Mouse (Mus musculus) gastrocnemius, adult 2 months (tissue): ENCODE data around the gene Ddx46. TPM values are rescaled to one million over a fixed set of nuclear protein-coding genes. Genes with fewer than 3 reads are reported as not detected.
A peak's percentile ranks its signal among the peaks of the same experiment; 100 is the strongest.

Source experiments
- DNase-seq: peaks from one replicate; pipeline ENCODE4 v3.0.0; 2022
- H3K27ac ChIP-seq: fragments of 200-600 bp; 2 replicates; pipeline ENCODE4 v1.8.1; 2022; ENCODE audit warnings: mild to moderate bottlenecking
- H3K4me3 ChIP-seq: fragments of 200-600 bp; 2 replicates; pipeline ENCODE4 v1.8.1; 2022; ENCODE audit warnings: mild to moderate bottlenecking, moderate library complexity
- CTCF ChIP-seq: fragments of 200-600 bp; IDR thresholded peaks from 2 replicates; pipeline ENCODE4 v1.8.1; 2022; ENCODE audit warnings: antibody characterized with exemption, mild to moderate bottlenecking, moderate library complexity
- intact Hi-C: fragments of 180-260 bp; cut with DNase I; formaldehyde crosslinking; loops from one replicate; pipeline ENCODE4 v1.15.1; 2025
- total RNA-seq, 2 experiments: library from RNA; stranded (reverse); gene quantifications; 2 replicates each; pipeline ENCODE4 v1.2.3; 2021

Ddx46 gene
- total RNA-seq, 2 experiments from 2014 or later: 20.9 to 26.9 TPM

DNA sequence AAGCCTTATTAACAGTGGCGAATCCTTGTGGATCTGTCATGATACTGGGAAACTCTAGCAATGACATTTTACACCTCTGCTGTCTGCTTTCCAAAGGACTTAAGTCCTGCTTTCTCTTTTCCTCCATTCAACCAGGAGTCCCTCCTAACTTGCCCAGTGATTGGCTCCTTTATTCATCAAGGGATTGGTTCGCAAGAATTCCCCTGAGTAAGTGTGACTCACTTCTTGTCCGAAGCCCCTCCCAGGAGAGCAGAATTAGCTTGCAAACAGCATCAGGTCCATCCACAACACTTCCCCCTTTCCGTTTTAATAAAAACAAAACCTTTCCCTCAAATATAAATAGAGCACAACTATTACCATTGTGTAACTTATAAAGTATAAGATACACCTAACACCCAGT, 69.5 kb downstream of the Ddx46 start:
- Histone ChIP-seq H3K27ac (no peak overlapping the region), H3K4me3 (no peak overlapping the region)
- no peak for TF ChIP-seq CTCF
- intact Hi-C loops: no loop called here
- DNase-seq: no peak

DNA sequence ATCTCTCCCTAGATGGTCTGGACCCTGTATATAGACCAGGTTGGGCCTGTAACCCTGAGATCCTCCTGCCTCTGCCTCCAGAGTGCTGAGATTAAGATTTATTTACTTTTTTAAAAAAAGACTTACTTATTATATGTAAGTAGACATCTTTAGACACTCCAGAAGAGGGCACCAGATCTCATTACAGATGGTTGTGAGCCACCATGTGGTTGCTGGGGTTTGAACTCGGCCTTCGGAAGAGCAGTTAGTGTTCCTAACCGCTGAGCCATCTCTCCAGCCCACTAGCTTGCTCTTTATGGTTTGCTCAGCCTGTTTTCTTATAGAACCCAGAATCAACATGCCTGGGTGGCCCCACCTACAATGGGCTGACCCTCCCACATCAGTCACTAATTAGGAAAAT, 78.0 kb downstream of the Ddx46 start:
- no peak for DNase-seq
- H3K27ac ChIP-seq: no peak overlapping the region
- H3K4me3 ChIP-seq: no peak overlapping the region
- intact Hi-C loops: no loop called here
- TF ChIP-seq CTCF: no peak

DNA sequence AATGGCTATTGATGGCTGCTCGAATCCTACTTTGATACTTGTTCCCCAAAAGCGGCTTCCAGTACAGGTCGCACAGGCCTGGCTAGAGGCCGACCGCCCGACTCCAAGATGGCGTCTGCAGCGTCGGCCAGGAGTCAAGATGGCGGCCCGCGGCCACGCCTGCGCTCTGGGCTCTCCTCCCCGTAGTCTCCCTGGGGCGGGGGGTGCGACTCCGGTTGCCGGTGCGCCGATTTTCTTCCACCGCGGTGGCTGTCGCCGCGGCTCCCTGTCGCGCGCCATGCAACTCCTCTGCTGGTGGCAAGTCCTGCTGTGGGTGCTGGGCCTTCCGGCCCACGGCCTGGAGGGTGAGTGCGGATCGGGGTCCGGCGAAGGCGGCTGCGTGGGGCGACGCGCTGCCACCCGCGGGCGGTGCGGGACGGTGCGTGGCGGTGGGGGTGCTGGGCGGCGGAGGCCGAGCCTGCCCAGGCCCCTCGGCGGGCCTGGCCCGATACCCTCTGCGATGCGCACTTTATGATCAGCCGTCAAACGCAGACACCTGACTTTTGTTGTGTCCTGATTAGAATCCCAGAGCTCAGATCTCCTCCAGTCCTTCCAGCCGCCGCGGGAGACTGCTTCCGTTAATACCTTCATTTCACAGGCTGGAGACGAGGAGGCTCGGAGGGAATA, 79.8 kb downstream of the Ddx46 start, which contains the start of gene Txndc15:
Gene Txndc15 (plus strand): TSS at position 150 of the 666 bp plus-strand sequence.
- DNase-seq: peak; percentile 91
- Histone ChIP-seq H3K27ac (peak within 1 kb of the TSS; percentile 95), H3K4me3 (peak within 1 kb of the TSS; percentile 94)
- intact Hi-C loops: no loop called here
- no peak for TF ChIP-seq CTCF

DNA sequence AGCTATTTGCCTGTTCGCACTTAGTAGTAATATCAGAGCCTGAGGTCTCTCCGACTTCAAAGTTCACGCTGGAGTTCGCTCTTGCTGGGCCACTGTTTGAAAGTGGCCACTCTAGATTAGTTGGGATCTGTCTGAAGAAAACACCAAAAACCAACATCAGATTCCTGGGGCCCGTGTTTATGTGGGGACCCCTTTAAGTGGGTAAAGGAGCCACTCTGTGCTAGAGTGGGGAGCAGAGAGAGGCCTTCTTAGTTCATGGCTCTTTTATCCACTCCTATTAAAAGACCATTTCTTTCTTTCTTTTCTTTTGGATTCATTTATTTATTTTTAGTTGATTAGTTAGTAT, 80.3 kb downstream of the Ddx46 start:
- H3K4me3 ChIP-seq: peak overlapping the region; percentile 94
- DNase-seq: no peak
- TF ChIP-seq CTCF: no peak
- peak overlapping the region; percentile 95 for H3K27ac ChIP-seq
- intact Hi-C loops: no loop called here

DNA sequence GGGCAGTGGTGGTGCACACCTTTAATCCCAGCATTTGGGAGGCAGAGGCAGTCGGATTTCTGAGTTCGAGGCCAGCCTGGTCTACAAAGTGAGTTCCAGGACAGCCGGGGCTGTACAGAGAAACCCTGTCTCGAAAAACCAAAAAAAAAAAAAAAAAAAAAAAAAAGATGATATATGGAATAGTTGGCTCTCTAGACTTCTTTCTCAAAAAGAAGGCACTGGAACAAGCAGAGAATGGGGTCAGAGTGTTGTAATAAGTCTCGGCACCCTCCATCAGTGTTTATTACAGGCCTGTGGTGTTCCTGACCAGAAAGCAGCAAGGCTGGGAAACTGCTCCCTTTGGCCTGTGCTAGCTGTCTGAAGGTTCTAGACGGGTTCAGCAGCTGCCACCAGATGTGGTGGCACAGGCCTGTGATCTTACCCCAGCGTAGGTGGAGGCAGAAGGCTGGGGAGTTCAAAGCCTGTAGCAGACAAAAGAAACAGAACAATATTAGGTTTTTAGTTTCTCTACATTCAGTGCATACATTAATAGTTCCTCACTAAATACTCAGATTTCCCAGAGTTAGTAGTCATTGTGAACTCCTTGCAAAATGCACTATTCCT, 81.2 kb downstream of the Ddx46 start:
- peak overlapping the region; percentile 94; the same call in 1 of the 2 replicates for H3K4me3 ChIP-seq
- TF ChIP-seq CTCF: no peak
- intact Hi-C loops: no loop called here
- H3K27ac ChIP-seq: no peak overlapping the region
- DNase-seq: no peak

DNA sequence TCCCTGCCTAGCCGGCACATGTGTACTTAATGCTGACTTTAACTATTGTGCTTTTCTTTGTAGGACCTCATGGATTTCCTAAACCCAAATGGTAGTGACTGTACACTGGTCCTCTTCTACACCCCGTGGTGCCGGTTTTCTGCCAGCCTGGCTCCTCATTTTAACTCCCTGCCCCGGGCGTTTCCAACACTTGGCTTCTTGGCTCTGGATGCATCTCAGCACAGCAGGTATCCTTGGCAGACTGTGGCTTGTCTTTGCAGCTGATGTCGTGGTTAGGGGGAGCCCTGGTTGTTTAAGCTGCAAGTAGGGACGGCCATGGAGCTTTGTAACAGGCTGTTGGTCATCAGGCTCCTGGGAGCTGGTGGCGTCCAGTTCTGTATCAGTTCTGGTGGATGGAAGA, 86.7 kb downstream of the Ddx46 start:
- no peak for DNase-seq
- intact Hi-C loops: no loop called here
- TF ChIP-seq CTCF: no peak
- Histone ChIP-seq H3K4me3 (no peak overlapping the region), H3K27ac (no peak overlapping the region)

DNA sequence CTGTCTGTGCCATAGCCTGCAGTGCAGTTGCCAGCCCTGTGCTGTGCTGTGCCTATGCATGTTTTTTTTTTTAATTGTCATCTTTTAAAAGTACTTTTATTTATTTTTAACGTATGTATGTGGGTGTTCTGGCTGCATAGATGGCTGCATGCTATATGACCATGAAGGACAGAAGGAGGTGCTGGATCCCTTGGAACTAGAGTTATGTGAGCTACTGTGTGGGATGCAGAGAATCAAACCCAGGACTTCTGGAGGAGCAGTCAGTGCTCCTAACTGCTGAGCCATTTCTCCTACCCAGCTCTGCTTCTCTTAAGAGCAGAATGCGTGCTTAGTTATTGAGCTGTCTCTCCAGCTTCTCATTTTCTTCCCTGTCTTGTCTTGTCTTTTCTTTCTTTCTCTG, 87.2 kb downstream of the Ddx46 start:
- intact Hi-C loops: no loop called here

DNA sequence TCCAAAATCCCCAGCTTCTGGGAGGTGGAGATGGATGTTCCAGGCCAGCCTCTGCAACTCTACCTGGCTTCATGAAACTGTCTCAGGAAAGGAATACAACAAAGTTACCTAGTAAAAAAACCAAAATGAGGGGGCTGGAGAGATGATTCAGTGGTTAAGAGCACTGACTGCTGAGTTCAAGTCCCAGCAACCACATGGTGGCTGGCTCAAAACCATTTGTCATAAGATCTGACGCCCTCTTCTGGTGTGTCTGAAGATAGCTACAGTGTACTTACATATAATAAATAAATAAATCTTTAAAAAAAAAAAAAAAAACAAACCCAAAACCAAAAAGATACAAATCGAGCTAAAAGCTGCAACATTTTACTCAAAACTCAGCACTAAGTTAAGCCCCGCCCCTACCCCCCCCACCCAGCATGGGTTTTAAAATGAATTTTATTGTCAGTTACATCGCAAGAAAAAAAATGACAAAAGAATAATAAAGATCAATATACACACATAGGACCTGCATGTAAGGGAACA, 91.8 kb downstream of the Ddx46 start:
- DNase-seq: no peak
- peak overlapping the region; percentile 87 for H3K4me3 ChIP-seq
- intact Hi-C loops: loop anchor here (5.0 kb wide), 2 partner anchors 34 to 124 kb away; partner anchors contain the start of gene B230219D22Rik
- peak; percentile 47 for TF ChIP-seq CTCF
- H3K27ac ChIP-seq: peak overlapping the region; percentile 96

More for the DNA sequence above, 87.2 kb downstream of the Ddx46 start:
- TF ChIP-seq CTCF: no peak
- no peak for DNase-seq
- no peak overlapping the region for H3K27ac ChIP-seq
- no peak overlapping the region for H3K4me3 ChIP-seq

DNA sequence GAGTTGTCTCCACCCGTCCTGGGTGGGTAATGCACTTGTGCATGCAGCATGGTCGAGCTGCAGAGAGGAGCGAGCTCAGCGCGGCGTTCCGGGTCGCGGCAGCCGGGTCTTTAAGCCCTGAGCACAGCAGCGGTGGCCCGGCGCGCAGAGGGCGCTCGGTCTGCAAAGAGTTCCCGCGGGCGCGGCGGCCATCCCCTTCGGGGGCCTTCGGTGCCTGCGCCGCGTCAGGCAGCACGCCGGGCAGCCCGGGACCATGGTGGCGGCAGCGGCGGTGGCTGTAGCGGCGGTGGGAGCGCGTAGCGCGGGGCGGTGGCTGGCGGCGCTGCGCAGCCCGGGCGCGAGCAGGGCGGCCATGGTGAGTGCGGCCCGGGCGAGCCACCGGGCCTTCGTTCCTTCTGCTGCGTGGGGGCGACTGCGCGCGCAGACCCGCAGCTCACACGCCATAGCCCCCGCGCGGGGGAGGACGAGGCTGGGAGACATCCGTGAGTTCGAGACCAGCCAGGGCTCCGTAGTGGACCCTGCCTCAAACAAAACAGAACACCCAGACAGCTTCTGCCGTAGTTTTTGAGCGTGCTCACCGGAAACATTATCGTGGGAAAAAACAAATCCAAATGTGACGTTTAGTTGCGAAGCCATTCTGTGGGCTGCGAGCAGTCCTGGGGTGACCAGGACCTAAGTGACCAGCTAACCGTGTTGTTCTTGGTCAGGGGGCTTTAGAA, 92.5 kb downstream of the Ddx46 start, which contains the start of gene Pcbd2:
Gene Pcbd2 (plus strand): TSS at position 249 of the 719 bp plus-strand sequence.
- intact Hi-C loops: loop anchor here (5.0 kb wide), 2 partner anchors 35 to 125 kb away; partner anchors contain the start of gene B230219D22Rik
- Histone ChIP-seq H3K4me3 (peak within 1 kb of the TSS; percentile 87), H3K27ac (peak within 1 kb of the TSS; percentile 96)
- TF ChIP-seq CTCF: no peak
- peak; percentile 94 for DNase-seq

DNA sequence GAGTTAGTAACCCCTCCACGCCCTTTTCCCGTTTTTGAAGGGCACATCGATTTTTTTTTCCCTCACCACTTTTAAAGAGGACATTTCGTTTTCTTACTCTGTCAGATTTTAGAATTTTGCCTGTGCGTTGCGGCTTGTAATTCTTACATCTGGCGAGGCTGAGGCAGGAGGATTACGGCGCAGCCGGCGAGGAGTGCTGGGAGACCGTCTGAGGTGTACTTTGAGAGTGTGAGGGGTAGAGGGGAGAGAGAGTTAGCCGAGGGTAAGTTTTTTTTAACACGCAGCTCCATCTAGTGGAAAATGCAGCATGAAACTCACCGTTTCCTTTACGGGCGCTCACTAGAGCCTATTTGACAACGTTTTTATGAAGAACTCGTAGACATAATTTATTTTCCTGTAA, 93.0 kb downstream of the Ddx46 start:
- Histone ChIP-seq H3K27ac (peak overlapping the region; percentile 96), H3K4me3 (peak overlapping the region; percentile 87)
- intact Hi-C loops: loop anchor here (2.0 to 5.0 kb wide), 3 partner anchors 36 to 126 kb away; partner anchors contain the start of gene B230219D22Rik
- DNase-seq: peak; percentile 70
- peak; percentile 77 for TF ChIP-seq CTCF

DNA sequence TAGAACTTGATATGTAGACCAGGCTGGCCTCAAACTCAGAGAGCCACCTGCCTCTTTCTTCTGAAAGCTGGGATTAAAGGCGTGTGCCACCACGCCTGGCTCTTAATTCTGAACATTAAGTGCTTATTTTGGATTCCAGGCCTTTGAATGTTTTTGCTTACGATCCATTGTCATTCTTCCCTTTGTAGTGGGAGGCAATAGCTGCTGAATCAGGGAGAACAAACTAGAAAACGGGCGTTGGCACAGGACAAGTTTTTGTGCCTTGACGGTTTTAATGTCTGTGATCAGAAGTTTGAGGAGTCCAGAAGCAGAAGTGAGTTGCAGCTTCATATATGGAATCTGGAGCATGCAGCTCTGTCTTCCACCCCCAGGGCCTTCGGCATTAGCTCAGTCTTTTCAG, 95.9 kb downstream of the Ddx46 start:
- no peak for TF ChIP-seq CTCF
- Histone ChIP-seq H3K27ac (no peak overlapping the region), H3K4me3 (no peak overlapping the region)
- intact Hi-C loops: loop anchor here (10.0 kb wide), 1 partner anchor 234 kb away; no protein-coding TSS in a partner anchor
- no peak for DNase-seq

Other genes with a start within 250 kb of the Ddx46 start
- gene Slc34a1, start 236.8 kb upstream of the Ddx46 start, total RNA-seq: not detected
- gene Pfn3, start 219.8 kb upstream of the Ddx46 start, total RNA-seq: not detected
- gene F12, start 208.2 kb upstream of the Ddx46 start, total RNA-seq: not detected
- gene Grk6, start 190.0 kb upstream of the Ddx46 start, total RNA-seq: 1 to 10 TPM; 9.6 to 10.0 TPM
- under 1 TPM; 0.18 to 0.22 TPM for gene Prr7, start 170.8 kb upstream of the Ddx46 start, total RNA-seq
- gene Dbn1, start 146.9 kb upstream of the Ddx46 start, total RNA-seq: 1 to 10 TPM; 4.9 to 7.7 TPM
- gene Pdlim7, start 121.4 kb upstream of the Ddx46 start, total RNA-seq: 100 to 1,000 TPM; 424 to 537 TPM
- 1 to 10 TPM in 1 of 2 experiments, under 1 TPM in 1; 0.77 to 1.5 TPM for gene Dok3, start 105.7 kb upstream of the Ddx46 start, total RNA-seq
- 10 to 100 TPM; 10.6 to 11.5 TPM for gene Ddx41, start 98.4 kb upstream of the Ddx46 start, total RNA-seq
- 10 to 100 TPM; 14.4 to 16.6 TPM for gene Fam193b, start 63.9 kb upstream of the Ddx46 start, total RNA-seq
- gene Tmed9, start 61.3 kb upstream of the Ddx46 start, total RNA-seq: 10 to 100 TPM; 53.3 to 77.0 TPM
- 1 to 10 TPM; 5.9 to 7.1 TPM for gene B4galt7, start 35.1 kb upstream of the Ddx46 start, total RNA-seq
- 1 to 10 TPM; 9.7 to 9.9 TPM for gene Caml, start 12.0 kb upstream of the Ddx46 start, total RNA-seq
- 10 to 100 TPM; 29.4 to 33.2 TPM for gene B230219D22Rik, start 58.1 kb downstream of the Ddx46 start, total RNA-seq
- 10 to 100 TPM; 33.3 to 34.4 TPM for gene Txndc15, start 79.6 kb downstream of the Ddx46 start, total RNA-seq
- gene Pcbd2, start 92.3 kb downstream of the Ddx46 start, total RNA-seq: 10 to 100 TPM; 18.2 to 25.7 TPM
- under 1 TPM; 0.23 to 0.39 TPM for gene Catsper3, start 149.5 kb downstream of the Ddx46 start, total RNA-seq
- gene Pitx1, start 201.2 kb downstream of the Ddx46 start, total RNA-seq: under 1 TPM; 0.15 to 0.22 TPM